Mouse (Mus musculus): ENCODE measurements around the gene Mien1.

GRCm38 (mm10) chr11:98449419-98449818 lies 10.6 kb upstream of the Mien1 start:
- TF ChIP-seq POLR2A (IDR thresholded peaks at IDR 0.05; ENCODE audit: insufficient read depth, low read depth, low read length), result no peak
- no peak for TF ChIP-seq CTCF (IDR thresholded peaks at IDR 0.05; ENCODE audit: insufficient read depth, low read depth, low read length)

Data from olfactory bulb, adult 2 months (tissue).